Mouse (Mus musculus): ENCODE measurements around the gene C1qtnf6.

Gene C1qtnf6

GRCm38 (mm10) chr15:78515759-78516158 is 15.5 kb downstream of the C1qtnf6 start:
- DNase-seq (ENCODE audit: low spot score in 2 of 2): no peak

- peak; percentile 69 to 89 for DNase-seq (ENCODE audit: low spot score in 2 of 2)
These were observed 16.6 kb downstream of the C1qtnf6 start for GRCm38 (mm10) chr15:78514393-78515146.

GRCm38 (mm10) chr15:78513019-78513418 is 18.2 kb downstream of the C1qtnf6 start:
- DNase-seq (ENCODE audit: low spot score in 2 of 2): no peak

- DNase-seq (ENCODE audit: low spot score in 2 of 2): no peak
These were observed 19.3 kb downstream of the C1qtnf6 start for GRCm38 (mm10) chr15:78511951-78512350.

- no peak for DNase-seq (ENCODE audit: low spot score in 2 of 2)
These were observed 20.5 kb downstream of the C1qtnf6 start for GRCm38 (mm10) chr15:78510736-78511135.

- no peak for DNase-seq (ENCODE audit: low spot score in 2 of 2)
These were observed 21.1 kb downstream of the C1qtnf6 start for GRCm38 (mm10) chr15:78510121-78510576.

GRCm38 (mm10) chr15:78509297-78509899 is 21.8 kb downstream of the C1qtnf6 start:
- DNase-seq (ENCODE audit: low spot score in 2 of 2): no peak

- no peak for DNase-seq (ENCODE audit: low spot score in 2 of 2)
These were observed 22.8 kb downstream of the C1qtnf6 start for GRCm38 (mm10) chr15:78508443-78508842.

- DNase-seq (ENCODE audit: low spot score in 2 of 2): no peak
These were observed 25.7 kb downstream of the C1qtnf6 start for GRCm38 (mm10) chr15:78505541-78505940.

- no peak for DNase-seq (ENCODE audit: low spot score in 2 of 2)
These were observed 26.4 kb downstream of the C1qtnf6 start for GRCm38 (mm10) chr15:78504816-78505215.

- no peak for DNase-seq (ENCODE audit: low spot score in 2 of 2)
These were observed 27.2 kb downstream of the C1qtnf6 start for GRCm38 (mm10) chr15:78504013-78504412.

GRCm38 (mm10) chr15:78502437-78503132 is 28.6 kb downstream of the C1qtnf6 start:
- no peak for DNase-seq (ENCODE audit: low spot score in 2 of 2)

GRCm38 (mm10) chr15:78494968-78495406 is 36.2 kb downstream of the C1qtnf6 start, which contains the start of gene Il2rb:
Gene Il2rb (minus strand): TSS chr15:78495271.
- no peak for DNase-seq (ENCODE audit: low spot score in 2 of 2)

GRCm38 (mm10) chr15:78493401-78494010 is 37.7 kb downstream of the C1qtnf6 start:
- no peak for DNase-seq (ENCODE audit: low spot score in 2 of 2)

- DNase-seq (ENCODE audit: low spot score in 2 of 2): no peak
These were observed 39.9 kb downstream of the C1qtnf6 start for GRCm38 (mm10) chr15:78491301-78491700.

- no peak for DNase-seq (ENCODE audit: low spot score in 2 of 2)
These were observed 41.3 kb downstream of the C1qtnf6 start for GRCm38 (mm10) chr15:78489906-78490305.

GRCm38 (mm10) chr15:78489248-78489647 is 42.0 kb downstream of the C1qtnf6 start:
- DNase-seq (ENCODE audit: low spot score in 2 of 2): no peak

- DNase-seq (ENCODE audit: low spot score in 2 of 2): no peak
These were observed 44.1 kb downstream of the C1qtnf6 start for GRCm38 (mm10) chr15:78487066-78487465.

- no peak for DNase-seq (ENCODE audit: low spot score in 2 of 2)
These were observed 44.7 kb downstream of the C1qtnf6 start for GRCm38 (mm10) chr15:78486564-78486963.

GRCm38 (mm10) chr15:78483311-78483710 is 47.9 kb downstream of the C1qtnf6 start:
- no peak for DNase-seq (ENCODE audit: low spot score in 2 of 2)

GRCm38 (mm10) chr15:78482518-78482917 is 48.7 kb downstream of the C1qtnf6 start:
- no peak for DNase-seq (ENCODE audit: low spot score in 2 of 2)

- no peak for DNase-seq (ENCODE audit: low spot score in 2 of 2)
These were observed 49.7 kb downstream of the C1qtnf6 start for GRCm38 (mm10) chr15:78481448-78482000.
